Mouse (Mus musculus): ENCODE data around the gene Comt. TPM values are rescaled to one million over a fixed set of nuclear protein-coding genes. Genes with fewer than 3 reads are reported as not detected.

Comt gene
- polyA plus RNA-seq (2016; fragmentation: Nextera tagmentation; extraction: Ambion mirVana) = 58.4 and 60.3 TPM in 2 replicates

DNA sequence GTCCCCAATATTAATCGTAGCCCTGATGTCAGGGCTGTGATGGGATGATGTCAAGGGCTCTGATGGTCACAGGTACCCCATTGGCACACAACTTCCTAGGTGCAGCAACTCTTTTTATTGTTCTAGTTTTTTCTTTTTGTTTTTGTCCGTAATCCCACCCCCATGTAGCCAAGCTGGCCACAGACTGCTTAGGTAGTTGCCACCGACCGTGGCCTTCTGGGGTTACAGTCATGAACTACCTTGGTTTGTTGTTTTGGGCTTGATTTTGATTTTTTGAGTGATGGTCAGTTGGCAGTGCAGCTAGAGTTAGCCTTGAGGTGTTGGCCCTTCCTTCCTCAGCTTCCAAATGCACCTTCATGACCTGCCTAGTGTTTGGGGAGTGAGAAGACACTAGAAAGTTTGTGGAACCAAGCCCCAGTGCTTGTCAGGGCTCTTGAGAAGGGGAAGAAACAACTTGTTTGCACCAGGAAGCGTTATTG lies at the start of gene Comt:
TSS of gene Comt (minus strand) at position 51 of the 479 bp plus-strand sequence.
- Histone ChIP-seq H3K4me1 (peaks cover 23% of the 10 kb centered on the region), H3K9me3 (replicated peaks) (no peaks in the 10 kb centered on the region), H3K9ac (peak within 1 kb of the TSS; percentile 92), H3K4me2 (replicated peaks) (peak within 1 kb of the TSS; percentile 61), H3K27ac (peak within 1 kb of the TSS; percentile 71), H3K4me3 (peak within 1 kb of the TSS; percentile 87), H3K36me3 (peaks cover 6% of the 10 kb centered on the region; the same call in 1 of the 2 replicates), H3K27me3 (no peaks in the 10 kb centered on the region)
- ATAC-seq (ENCODE audit: low FRiP score) = peak; percentile 47
- 57% methylated on average over 5 of the region's 5 CpGs for WGBS

DNA sequence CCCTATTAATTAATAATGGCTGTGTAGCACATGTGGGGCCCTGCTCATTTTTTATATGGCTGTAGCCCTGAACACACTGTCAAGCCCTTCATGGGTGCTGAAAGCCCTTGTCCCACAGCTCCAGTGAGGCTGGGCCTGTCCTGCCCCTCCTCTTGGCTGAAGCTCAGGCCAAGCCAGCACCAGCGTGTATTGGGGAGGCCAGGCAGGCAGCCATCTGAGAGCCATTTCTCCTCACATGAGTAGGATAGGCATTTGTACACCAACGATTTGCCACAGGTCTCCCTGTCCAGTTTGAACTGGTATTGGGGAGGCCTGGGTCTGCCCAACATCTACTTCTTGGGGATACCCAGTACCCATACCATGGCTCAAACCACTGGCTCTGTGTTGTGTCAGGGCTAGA lies 47.4 kb upstream of the Comt start:
- peaks cover 29% of the 10 kb centered on the region for H3K36me3 ChIP-seq
- H3K9me3 ChIP-seq (replicated peaks) = no peaks in the 10 kb centered on the region
- WGBS = 92% methylated on average over 2 of the region's 2 CpGs

DNA sequence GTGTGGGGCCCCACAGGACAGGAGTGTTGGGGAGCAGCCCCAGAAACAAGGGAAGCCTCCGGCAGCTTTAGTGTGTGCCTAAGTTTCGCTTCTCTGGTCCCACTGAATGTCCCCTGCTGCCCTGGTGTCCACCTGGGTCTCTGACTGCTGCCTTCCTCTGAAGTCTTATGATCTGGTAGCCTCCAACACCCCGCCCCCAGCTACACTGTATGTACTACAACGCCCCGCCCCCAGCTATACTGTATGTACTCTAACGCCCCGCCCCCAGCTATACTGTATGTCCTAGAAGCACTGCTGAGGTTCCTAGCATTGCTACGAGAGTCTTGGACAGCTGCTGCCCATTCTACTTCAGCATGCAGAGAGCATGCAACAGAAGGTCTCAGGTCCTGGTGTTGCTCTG lies 46.3 kb upstream of the Comt start:
- 90% methylated on average over 7 of the region's 8 CpGs for WGBS
- Histone ChIP-seq H3K9me3 (replicated peaks) (no peaks in the 10 kb centered on the region), H3K9ac (no peak overlapping the region), H3K4me3 (no peak overlapping the region), H3K4me2 (replicated peaks) (no peak overlapping the region), H3K27ac (no peak overlapping the region), H3K36me3 (peaks cover 32% of the 10 kb centered on the region), H3K4me1 (0 out of 2 replicates have a peak, but pooled peaks cover 2% of the 10 kb centered on the region), H3K27me3 (no peaks in the 10 kb centered on the region)
- no peak for ATAC-seq (ENCODE audit: low FRiP score)

More for the DNA sequence above, 47.4 kb upstream of the Comt start:
- H3K4me2 ChIP-seq (replicated peaks) = no peak overlapping the region
- 0 out of 2 replicates have a peak, but pooled peaks cover 2% of the 10 kb centered on the region for H3K4me1 ChIP-seq
- no peak overlapping the region for H3K9ac ChIP-seq
- H3K27me3 ChIP-seq = no peaks in the 10 kb centered on the region
- no peak for ATAC-seq (ENCODE audit: low FRiP score)
- no peak overlapping the region for H3K27ac ChIP-seq
- H3K4me3 ChIP-seq = no peak overlapping the region

DNA sequence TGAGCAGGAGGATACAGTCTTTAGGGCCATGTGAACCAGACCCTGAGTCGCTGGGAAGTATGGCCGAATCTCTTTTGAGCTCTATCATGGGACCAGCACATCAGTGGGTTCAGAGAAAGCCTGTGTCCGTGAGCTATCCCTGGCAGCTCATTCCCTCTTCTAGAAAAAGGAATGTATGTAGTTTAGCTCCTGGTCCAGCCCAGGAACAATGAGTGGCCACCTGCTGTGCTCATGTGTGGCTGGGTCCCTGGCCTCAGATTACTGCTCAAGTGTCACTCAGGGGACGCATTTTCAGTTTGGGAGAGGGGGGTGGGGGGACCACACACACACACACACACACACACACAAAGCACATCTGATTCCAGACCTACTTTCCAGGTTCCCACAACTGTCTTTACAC lies 45.8 kb upstream of the Comt start:
- peaks cover 31% of the 10 kb centered on the region for H3K36me3 ChIP-seq
- no peak overlapping the region for H3K27ac ChIP-seq
- H3K4me1 ChIP-seq = 0 out of 2 replicates have a peak, but pooled peaks cover 2% of the 10 kb centered on the region
- WGBS = 73% methylated on average over 4 of the region's 4 CpGs
- ATAC-seq (ENCODE audit: low FRiP score) = no peak
- no peak overlapping the region for H3K9ac ChIP-seq
- no peaks in the 10 kb centered on the region for H3K27me3 ChIP-seq
- H3K9me3 ChIP-seq (replicated peaks) = no peaks in the 10 kb centered on the region
- no peak overlapping the region for H3K4me2 ChIP-seq (replicated peaks)
- H3K4me3 ChIP-seq = no peak overlapping the region

DNA sequence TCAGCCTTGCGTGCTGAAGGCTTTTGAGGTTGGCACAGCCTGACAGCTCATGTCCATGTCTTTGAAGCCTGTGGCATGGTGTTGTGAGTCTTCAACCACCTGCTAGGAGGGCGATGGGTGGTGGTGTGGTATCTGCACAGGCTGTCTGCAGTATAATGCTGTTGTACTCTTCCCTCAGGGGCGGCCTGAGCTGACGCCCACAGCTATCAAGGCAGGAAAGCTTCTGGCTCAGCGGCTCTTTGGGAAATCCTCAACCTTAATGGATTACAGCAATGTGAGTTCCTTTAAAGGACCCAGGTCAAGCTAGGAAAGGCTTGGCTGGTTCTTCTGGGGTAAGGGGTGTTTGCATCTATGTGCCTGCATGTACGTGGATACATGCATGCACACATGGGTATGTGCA lies 45.3 kb upstream of the Comt start:
- WGBS = 86% methylated on average over 6 of the region's 6 CpGs
- H3K9me3 ChIP-seq (replicated peaks) = no peaks in the 10 kb centered on the region
- peaks cover 31% of the 10 kb centered on the region for H3K36me3 ChIP-seq
- H3K4me1 ChIP-seq = 0 out of 2 replicates have a peak, but pooled peaks cover 2% of the 10 kb centered on the region
- ATAC-seq (ENCODE audit: low FRiP score) = no peak
- no peak overlapping the region for H3K27ac ChIP-seq
- no peak overlapping the region for H3K4me2 ChIP-seq (replicated peaks)
- H3K4me3 ChIP-seq = no peak overlapping the region
- no peaks in the 10 kb centered on the region for H3K27me3 ChIP-seq
- no peak overlapping the region for H3K9ac ChIP-seq

DNA sequence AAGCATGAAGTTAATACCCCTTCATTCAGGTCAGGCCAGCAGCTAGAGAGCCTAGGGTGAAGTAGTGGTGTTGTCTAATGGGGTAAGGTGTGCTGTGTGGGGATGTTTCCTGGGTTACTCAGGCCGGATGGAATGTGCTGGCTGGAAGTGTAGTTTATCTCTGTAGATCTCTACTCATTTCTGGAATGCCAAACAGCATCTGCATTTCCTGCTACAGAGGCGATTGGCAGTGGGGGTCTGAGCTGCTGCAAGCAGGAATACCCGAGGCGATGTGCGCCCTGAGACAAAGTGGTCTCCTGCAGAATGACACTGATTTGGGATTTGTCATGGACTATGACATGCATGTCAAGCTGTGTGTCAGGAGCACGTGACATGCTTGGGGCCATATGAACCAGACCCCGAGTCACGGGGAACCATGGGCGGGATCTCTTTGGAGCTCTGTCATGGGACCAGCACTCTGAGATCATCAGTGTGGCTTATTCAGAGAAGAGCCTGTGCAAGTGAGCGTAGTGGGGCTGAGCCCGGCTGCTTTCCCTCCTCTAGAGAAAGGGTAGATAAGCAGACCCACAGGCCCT lies 44.8 kb upstream of the Comt start:
- H3K9ac ChIP-seq = no peak overlapping the region
- H3K9me3 ChIP-seq (replicated peaks) = no peaks in the 10 kb centered on the region
- H3K4me2 ChIP-seq (replicated peaks) = no peak overlapping the region
- 0 out of 2 replicates have a peak, but pooled peaks cover 2% of the 10 kb centered on the region for H3K4me1 ChIP-seq
- WGBS = 73% methylated on average over 11 of the region's 11 CpGs
- no peak overlapping the region for H3K4me3 ChIP-seq
- H3K27ac ChIP-seq = no peak overlapping the region
- ATAC-seq (ENCODE audit: low FRiP score) = no peak
- peaks cover 31% of the 10 kb centered on the region for H3K36me3 ChIP-seq
- H3K27me3 ChIP-seq = no peaks in the 10 kb centered on the region

DNA sequence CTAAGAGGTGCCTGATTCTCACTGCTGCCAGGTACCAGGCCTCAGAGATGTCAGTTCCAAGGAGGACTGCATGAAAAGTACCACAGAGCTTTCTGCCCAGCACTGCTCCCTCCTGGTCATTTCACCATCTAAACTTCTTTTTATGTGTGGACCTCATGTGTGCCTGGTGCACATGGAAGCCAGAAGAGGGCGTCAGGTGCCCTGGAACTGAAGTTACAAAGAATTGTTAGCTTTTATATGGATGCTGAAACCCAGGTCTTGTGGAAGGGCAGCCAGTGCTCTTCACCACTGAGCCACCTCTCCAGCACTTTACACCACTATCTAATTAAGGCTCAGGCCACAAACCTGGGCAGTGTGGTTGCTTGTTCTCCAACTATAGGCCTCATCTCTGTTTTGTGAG lies 44.2 kb upstream of the Comt start:
- Histone ChIP-seq H3K4me2 (replicated peaks) (no peak overlapping the region), H3K4me1 (0 out of 2 replicates have a peak, but pooled peaks cover 2% of the 10 kb centered on the region), H3K9me3 (replicated peaks) (no peaks in the 10 kb centered on the region), H3K36me3 (peaks cover 30% of the 10 kb centered on the region), H3K9ac (no peak overlapping the region), H3K4me3 (no peak overlapping the region), H3K27ac (no peak overlapping the region), H3K27me3 (no peaks in the 10 kb centered on the region)
- ATAC-seq (ENCODE audit: low FRiP score) = no peak
- 29% methylated on average over 1 of the region's 1 CpGs for WGBS

DNA sequence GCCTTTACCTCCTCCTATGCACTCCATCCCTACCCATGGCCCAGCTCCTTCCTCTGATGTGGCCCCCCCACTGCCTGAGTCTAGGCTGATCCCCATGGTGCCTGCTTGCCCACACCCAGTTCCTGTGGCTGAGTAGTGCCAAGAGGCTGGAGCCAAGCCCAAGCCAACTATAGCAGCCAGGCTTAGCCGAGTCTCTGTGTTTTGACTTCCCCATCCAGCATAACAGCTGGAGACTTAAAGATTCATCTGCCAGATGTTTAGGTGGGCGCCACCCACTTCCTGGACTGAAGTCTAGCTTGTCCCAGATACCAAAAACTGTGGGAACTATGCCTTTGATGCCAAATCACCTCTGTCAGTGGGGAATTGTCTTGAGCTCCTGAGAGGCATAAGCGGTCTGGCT lies 37.6 kb upstream of the Comt start:
- Histone ChIP-seq H3K36me3 (peaks cover 7% of the 10 kb centered on the region), H3K9ac (no peak overlapping the region), H3K27me3 (peaks cover 16% of the 10 kb centered on the region), H3K4me2 (replicated peaks) (no peak overlapping the region), H3K4me3 (no peak overlapping the region), H3K27ac (no peak overlapping the region), H3K9me3 (replicated peaks) (no peaks in the 10 kb centered on the region), H3K4me1 (peaks cover 12% of the 10 kb centered on the region)
- ATAC-seq (ENCODE audit: low FRiP score) = no peak
- WGBS = 72% methylated on average over 3 of the region's 3 CpGs

DNA sequence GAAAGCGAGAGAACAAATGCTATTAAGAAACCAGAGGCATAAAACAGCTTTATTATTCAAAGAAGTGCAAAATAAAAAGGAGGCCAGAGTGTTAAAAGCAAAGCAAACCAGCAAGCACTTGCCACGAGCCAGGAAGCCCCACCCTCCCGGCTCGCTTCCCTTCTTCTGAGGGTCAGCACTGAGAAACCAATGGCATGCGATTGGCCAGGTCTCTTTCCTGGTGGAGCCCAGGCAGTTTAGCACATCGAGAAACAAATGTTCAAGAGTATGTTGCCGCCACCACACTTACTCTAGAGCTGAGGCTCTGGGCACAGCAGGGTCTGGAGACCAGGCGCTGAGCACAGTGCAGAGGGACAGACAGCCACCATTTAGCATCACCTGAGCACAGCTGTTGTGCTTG lies 35.9 kb upstream of the Comt start:
- H3K4me1 ChIP-seq = peaks cover 17% of the 10 kb centered on the region
- no peaks in the 10 kb centered on the region for H3K36me3 ChIP-seq
- WGBS = 54% methylated on average over 8 of the region's 8 CpGs
- no peak overlapping the region for H3K9ac ChIP-seq
- no peak overlapping the region for H3K4me3 ChIP-seq
- peaks cover 21% of the 10 kb centered on the region for H3K27me3 ChIP-seq
- no peaks in the 10 kb centered on the region for H3K9me3 ChIP-seq (replicated peaks)
- no peak overlapping the region for H3K4me2 ChIP-seq (replicated peaks)
- ATAC-seq (ENCODE audit: low FRiP score) = no peak
- no peak overlapping the region for H3K27ac ChIP-seq

DNA sequence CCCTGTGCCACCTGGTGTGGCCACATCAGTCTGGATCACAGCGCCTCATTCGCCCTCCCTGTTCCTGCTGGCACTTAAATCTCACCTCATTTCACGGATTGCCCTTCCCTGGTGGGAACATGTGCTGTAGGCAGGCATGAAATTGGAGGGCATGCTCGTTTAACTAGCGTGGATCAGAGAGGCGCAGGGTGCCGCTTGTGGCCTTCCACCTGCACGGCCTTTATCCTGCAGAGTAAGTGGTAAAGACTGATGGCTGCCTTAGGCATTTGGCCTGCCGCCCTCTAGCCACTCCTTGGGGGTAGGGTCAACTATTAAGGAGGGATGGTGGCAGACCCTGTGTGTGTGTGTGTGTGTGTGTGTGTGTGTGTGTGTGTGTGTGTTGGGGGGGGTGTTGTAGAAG lies 35.4 kb upstream of the Comt start:
- 55% methylated on average over 9 of the region's 9 CpGs for WGBS
- Histone ChIP-seq H3K27me3 (peaks cover 21% of the 10 kb centered on the region), H3K4me1 (peaks cover 17% of the 10 kb centered on the region), H3K36me3 (0 out of 2 replicates have a peak, but pooled peaks cover 1% of the 10 kb centered on the region), H3K27ac (no peak overlapping the region), H3K9ac (no peak overlapping the region), H3K4me2 (replicated peaks) (no peak overlapping the region), H3K4me3 (no peak overlapping the region), H3K9me3 (replicated peaks) (no peaks in the 10 kb centered on the region)
- no peak for ATAC-seq (ENCODE audit: low FRiP score)

DNA sequence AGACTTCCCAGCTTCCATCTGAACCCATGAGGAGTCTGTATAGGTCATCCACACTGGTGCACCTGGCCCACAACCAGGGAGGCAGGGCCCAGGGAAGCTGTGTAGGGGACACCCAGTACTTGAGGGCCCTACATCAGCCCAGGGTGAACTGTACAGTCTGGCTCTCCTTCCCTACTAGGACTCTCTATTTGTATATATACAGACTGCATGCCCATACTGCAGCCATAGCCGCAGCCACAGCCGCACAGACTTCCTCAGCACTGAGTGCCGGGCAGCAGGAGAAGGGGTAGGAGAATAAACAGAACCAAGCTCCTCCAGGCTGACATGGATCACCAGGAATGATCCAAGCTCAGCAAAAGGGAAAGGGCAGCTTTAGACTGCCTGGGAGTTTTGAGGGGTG lies 34.2 kb upstream of the Comt start:
- H3K4me3 ChIP-seq = no peak overlapping the region
- 90% methylated on average over 3 of the region's 3 CpGs for WGBS
- no peak overlapping the region for H3K27ac ChIP-seq
- H3K9me3 ChIP-seq (replicated peaks) = no peaks in the 10 kb centered on the region
- ATAC-seq (ENCODE audit: low FRiP score) = no peak
- no peak overlapping the region for H3K9ac ChIP-seq
- peaks cover 7% of the 10 kb centered on the region; the same call in 1 of the 2 replicates for H3K36me3 ChIP-seq
- H3K4me2 ChIP-seq (replicated peaks) = no peak overlapping the region
- H3K4me1 ChIP-seq = peaks cover 17% of the 10 kb centered on the region
- peaks cover 21% of the 10 kb centered on the region for H3K27me3 ChIP-seq

DNA sequence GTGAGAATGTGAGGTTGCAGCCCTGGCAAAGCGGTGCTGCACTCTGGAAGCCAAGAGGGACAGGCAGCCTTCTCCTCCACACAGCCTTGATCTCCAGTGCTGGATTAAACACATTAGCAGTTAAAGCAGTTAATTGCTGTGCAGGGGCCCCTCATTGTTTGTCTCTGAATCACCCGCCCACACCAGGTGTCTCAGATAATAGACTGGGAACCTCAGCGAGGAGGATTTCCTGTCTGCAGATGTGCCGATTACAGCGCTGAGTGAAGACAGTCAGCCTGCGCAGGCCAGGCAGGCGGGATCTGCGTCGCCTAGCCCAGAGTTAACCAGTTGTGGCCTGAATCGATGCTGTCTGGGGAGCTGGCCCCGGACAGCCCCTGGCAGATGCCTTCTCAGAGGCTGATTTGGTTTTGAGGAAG lies 33.3 kb upstream of the Comt start:
- peak overlapping the region; percentile 44 for H3K9ac ChIP-seq
- H3K9me3 ChIP-seq (replicated peaks) = no peaks in the 10 kb centered on the region
- H3K4me2 ChIP-seq (replicated peaks) = peak overlapping the region; percentile 39
- peak overlapping the region; percentile 2; the same call in 1 of the 2 replicates for H3K4me3 ChIP-seq
- peak overlapping the region; percentile 66 for H3K27ac ChIP-seq
- WGBS = 1% methylated on average over 11 of the region's 11 CpGs
- peaks cover 7% of the 10 kb centered on the region; the same call in 1 of the 2 replicates for H3K36me3 ChIP-seq
- peaks cover 18% of the 10 kb centered on the region for H3K27me3 ChIP-seq
- H3K4me1 ChIP-seq = peaks cover 17% of the 10 kb centered on the region
- ATAC-seq (ENCODE audit: low FRiP score) = peak; percentile 79

Measured in hindbrain, embryonic 12.5 days (tissue).